Mouse (Mus musculus): ENCODE measurements around the gene Gak. TPM values are rescaled to one million over a fixed set of nuclear protein-coding genes. Genes with fewer than 3 reads are reported as not detected.
A peak's percentile ranks its signal among the peaks of the same experiment; 100 is the strongest.
"Not testable (repeated sequence)": the region's sequence is repeated elsewhere in the genome, so short reads cannot be mapped to it uniquely, and the experiment has no call there.

The Gak gene
- polyA plus RNA-seq, 1 experiment from 2014 or later, result 115 TPM

GRCm38 (mm10) chr5:108648937-108649576 is 19.5 kb upstream of the Gak start:
- Histone ChIP-seq H3K79me2 (ENCODE audit: inconsistent target) (no peaks in the 10 kb centered on the region), H3K4me3 (ENCODE audit: inconsistent target) (no peak overlapping the region), H3K27ac (no peak overlapping the region), H3K36me3 (ENCODE audit: inconsistent target) (peaks cover 85% of the 10 kb centered on the region)
- 91% methylated on average over 11 of the region's 11 CpGs for WGBS (ENCODE audit: missing documents)

DNA sequence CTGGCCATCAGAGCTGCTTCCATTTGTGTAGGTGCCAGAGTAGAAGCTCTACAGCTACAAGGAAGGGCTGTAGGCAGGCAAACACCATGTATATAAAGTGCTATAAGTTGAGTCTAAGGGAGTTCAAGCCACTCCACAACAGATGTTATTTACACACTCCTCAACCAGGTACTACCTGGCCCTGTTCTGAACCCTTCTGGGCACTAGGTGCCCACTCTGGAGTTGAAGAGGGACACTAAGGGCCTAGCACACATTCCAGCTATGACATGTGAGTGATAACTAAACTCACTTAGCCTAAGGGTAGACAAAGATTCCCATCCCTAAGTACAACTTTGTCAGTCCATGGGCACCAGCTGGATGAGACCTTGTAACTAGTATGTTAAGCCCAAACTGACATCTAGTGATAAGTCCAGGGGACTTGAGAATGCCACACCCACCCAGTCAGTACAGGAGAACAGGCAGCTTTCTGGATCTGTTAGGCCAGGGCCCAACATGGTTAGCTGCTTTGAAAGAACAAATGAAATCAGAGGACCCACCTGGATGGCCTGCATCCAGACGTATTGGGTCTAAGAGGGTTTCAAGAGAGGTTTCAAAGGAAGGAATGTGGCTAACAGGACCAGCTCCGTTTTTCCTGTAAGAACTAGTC is 18.4 kb upstream of the Gak start:
- H3K79me2 ChIP-seq (ENCODE audit: inconsistent target), result no peaks in the 10 kb centered on the region
- H3K36me3 ChIP-seq (ENCODE audit: inconsistent target), result peaks cover 85% of the 10 kb centered on the region
- H3K4me3 ChIP-seq (ENCODE audit: inconsistent target), result no peak overlapping the region
- 100% methylated on average over 2 of the region's 2 CpGs for WGBS (ENCODE audit: missing documents)
- H3K27ac ChIP-seq, result no peak overlapping the region

GRCm38 (mm10) chr5:108647311-108647710 is 17.8 kb upstream of the Gak start:
- no peak overlapping the region for H3K4me3 ChIP-seq (ENCODE audit: inconsistent target)
- H3K79me2 ChIP-seq (ENCODE audit: inconsistent target), result no peaks in the 10 kb centered on the region
- no peak overlapping the region for H3K27ac ChIP-seq
- H3K36me3 ChIP-seq (ENCODE audit: inconsistent target), result peaks cover 85% of the 10 kb centered on the region
- WGBS (ENCODE audit: missing documents), result 81% methylated on average over 2 of the region's 2 CpGs

DNA sequence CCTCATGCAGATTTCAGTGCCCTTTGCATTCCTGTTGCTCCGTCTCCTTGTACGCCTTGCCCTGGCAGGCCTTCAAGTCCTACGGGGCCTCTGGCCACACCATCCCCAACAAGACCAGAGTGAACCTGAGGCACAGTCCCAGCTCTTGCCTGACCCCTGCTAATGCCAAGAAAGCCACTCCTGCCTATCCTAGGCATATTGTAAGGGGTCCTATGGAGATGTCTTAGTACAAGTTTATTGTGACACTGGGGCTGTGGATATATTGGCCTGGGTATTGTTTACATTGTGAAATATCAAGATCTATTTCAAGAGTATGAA is 16.7 kb upstream of the Gak start:
- Histone ChIP-seq H3K27ac (no peak overlapping the region), H3K79me2 (ENCODE audit: inconsistent target) (no peaks in the 10 kb centered on the region), H3K36me3 (ENCODE audit: inconsistent target) (peaks cover 89% of the 10 kb centered on the region), H3K4me3 (ENCODE audit: inconsistent target) (no peak overlapping the region)
- 88% methylated on average over 3 of the region's 3 CpGs for WGBS (ENCODE audit: missing documents)

- H3K36me3 ChIP-seq (ENCODE audit: inconsistent target), result peaks cover 89% of the 10 kb centered on the region
- no peak overlapping the region for H3K4me3 ChIP-seq (ENCODE audit: inconsistent target)
- H3K79me2 ChIP-seq (ENCODE audit: inconsistent target), result no peaks in the 10 kb centered on the region
- no peak overlapping the region for H3K27ac ChIP-seq
- 88% methylated on average over 9 of the region's 9 CpGs for WGBS (ENCODE audit: missing documents)
Observed at GRCm38 (mm10) chr5:108645651-108646342, 16.2 kb upstream of the Gak start.

DNA sequence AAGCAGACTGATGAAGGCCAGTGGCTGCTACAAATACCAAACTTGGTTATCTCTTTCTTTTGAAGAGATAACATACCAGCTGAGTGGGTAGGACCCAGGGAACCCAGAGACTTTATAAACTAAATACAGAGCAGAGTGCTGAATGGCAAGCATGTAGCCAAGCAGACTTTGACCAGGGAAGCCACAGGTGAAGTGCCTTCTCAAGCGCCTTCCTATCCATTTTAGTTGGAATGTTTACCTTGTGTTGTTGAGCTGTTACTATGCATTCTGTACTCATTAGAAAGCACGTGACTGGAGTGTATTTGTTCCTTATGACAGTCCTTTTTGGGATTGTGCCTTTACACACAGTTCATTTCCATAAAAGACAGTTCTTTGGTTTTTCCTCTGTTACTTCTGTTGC is 14.1 kb upstream of the Gak start:
- no peak overlapping the region for H3K4me3 ChIP-seq (ENCODE audit: inconsistent target)
- no peaks in the 10 kb centered on the region for H3K79me2 ChIP-seq (ENCODE audit: inconsistent target)
- 100% methylated on average over 2 of the region's 2 CpGs for WGBS (ENCODE audit: missing documents)
- H3K27ac ChIP-seq, result no peak overlapping the region
- H3K36me3 ChIP-seq (ENCODE audit: inconsistent target), result peaks cover 68% of the 10 kb centered on the region

DNA sequence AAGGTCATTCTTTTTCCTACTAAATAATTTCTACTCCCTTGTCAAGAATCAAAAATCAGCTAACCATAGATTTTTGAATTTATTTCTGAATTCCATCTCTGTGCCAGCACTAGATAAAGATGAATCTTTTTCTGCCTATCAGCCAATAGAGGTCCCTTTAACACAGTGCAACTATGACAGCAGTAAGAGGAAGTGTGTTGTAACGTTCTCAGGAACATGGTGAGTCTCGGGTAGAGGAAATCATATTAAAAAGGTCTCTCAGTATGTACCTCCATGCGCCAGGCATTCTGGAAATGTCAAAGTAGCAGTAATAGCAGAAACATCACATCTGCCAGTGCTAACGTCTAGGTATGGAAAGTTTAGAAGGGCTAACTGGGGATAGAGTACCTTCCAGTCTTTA is 6.6 kb upstream of the Gak start:
- no peaks in the 10 kb centered on the region; the same call in 1 of the 2 replicates for H3K79me2 ChIP-seq (ENCODE audit: inconsistent target)
- H3K27ac ChIP-seq, result no peak overlapping the region
- H3K36me3 ChIP-seq (ENCODE audit: inconsistent target), result no peaks in the 10 kb centered on the region
- H3K4me3 ChIP-seq (ENCODE audit: inconsistent target), result no peak overlapping the region
- 8% methylated on average over 4 of the region's 4 CpGs for WGBS (ENCODE audit: missing documents)

DNA sequence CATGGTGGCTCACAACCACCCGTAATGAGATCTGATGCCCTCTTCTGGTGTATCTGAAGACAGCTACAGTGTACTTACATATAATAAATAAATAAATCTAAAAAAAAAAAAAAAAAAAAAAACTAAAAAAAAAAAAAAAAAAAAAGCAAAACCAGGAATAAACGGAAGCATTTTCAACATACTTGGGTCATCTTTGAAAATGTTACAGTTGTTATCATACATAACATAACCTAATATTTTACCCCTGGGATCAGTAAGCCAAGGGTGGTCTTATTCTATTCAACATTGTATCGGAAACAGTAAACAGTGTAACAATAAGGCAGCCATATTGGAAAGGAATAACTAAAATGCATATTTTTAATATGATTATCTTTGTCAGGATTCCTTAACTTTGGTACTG is 4.5 kb upstream of the Gak start:
- H3K27ac ChIP-seq; H3K4me3 ChIP-seq (ENCODE audit: inconsistent target); H3K36me3 ChIP-seq (ENCODE audit: inconsistent target): not testable (repeated sequence)
- WGBS (ENCODE audit: missing documents), result 93% methylated on average over 2 of the region's 3 CpGs
- H3K79me2 ChIP-seq (ENCODE audit: inconsistent target), result peaks cover 13% of the 10 kb centered on the region

- H3K36me3 ChIP-seq (ENCODE audit: inconsistent target), result no peaks in the 10 kb centered on the region
- no peak overlapping the region for H3K27ac ChIP-seq
- WGBS (ENCODE audit: missing documents), result 100% methylated on average over 1 of the region's 4 CpGs
- H3K79me2 ChIP-seq (ENCODE audit: inconsistent target), result peaks cover 17% of the 10 kb centered on the region
- H3K4me3 ChIP-seq (ENCODE audit: inconsistent target), result no peak overlapping the region
Observed at GRCm38 (mm10) chr5:108633676-108634075, 4.1 kb upstream of the Gak start.

DNA sequence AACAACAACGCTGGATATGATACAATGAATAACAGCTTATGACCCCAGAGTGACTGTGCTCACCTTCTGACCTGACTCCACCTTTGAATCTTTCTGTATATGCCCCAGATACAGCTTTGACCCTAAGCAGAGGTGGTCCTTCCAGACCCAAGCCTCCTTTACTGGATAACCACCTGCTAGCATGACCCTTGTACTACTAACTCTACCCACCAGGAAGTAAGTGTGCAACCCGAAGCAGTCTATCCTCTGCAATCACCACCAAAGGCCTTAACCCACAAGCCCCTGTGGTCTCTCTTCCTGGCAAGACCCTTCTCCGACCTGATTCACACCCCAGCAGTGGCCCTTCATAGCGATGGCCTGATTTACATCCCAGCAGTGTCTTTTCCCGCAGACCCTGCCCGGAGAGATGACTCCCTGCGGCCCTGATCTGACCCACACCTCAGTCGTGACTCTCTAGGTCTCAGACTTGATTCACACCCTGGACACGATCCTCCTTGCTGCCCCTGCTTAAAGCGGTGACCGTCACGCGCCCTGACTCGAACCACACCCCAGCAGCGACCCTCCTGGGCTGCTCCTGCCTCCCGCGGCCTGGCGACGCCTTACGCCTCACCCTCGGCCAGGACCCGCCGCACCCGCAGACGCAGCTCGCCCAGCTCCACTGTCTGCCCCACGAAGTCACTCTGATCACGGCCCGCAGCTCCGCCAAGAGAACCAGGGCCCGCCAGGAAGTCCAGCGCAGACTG is 493 bp downstream of the Gak start:
- H3K36me3 ChIP-seq (ENCODE audit: inconsistent target), result peaks cover 10% of the 10 kb centered on the region
- peaks cover 63% of the 10 kb centered on the region for H3K79me2 ChIP-seq (ENCODE audit: inconsistent target)
- 1% methylated on average over 32 of the region's 32 CpGs for WGBS (ENCODE audit: missing documents)
- peak overlapping the region; percentile 82 for H3K27ac ChIP-seq
- H3K4me3 ChIP-seq (ENCODE audit: inconsistent target), result peak overlapping the region; percentile 96

DNA sequence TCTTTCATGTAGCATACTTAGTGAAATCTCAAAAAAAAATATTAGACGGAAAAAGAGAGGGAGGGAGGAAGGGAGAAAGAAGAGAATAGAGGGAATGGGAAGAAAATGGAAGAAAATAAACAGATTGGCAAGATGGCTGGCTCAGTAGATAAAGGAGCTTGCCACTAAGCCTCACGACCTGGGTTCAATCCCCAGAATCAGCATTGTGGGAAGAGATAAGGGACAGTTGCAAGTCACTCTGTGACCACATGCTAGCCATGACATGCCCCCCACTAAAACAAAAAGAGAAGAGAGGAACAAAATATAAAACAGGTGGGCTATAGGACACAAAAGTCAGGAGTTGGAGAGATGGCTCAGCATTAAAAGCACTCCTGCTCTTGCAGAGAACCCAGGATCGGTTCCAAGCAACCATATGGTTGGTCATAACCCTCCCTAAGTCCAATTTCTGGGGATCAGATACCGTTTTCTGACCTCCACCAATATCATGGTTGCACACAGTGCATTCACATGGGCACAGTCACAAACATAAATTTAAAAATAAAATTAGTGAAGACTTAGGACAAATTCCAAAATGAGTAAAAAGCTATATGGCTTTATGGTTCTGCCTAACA is 3.4 kb downstream of the Gak start:
- H3K4me3 ChIP-seq (ENCODE audit: inconsistent target), result no peak overlapping the region
- H3K27ac ChIP-seq, result peak overlapping the region; percentile 17
- 86% methylated on average over 4 of the region's 4 CpGs for WGBS (ENCODE audit: missing documents)
- peaks cover 92% of the 10 kb centered on the region for H3K79me2 ChIP-seq (ENCODE audit: inconsistent target)
- H3K36me3 ChIP-seq (ENCODE audit: inconsistent target), result peaks cover 39% of the 10 kb centered on the region

GRCm38 (mm10) chr5:108621870-108622269 is 7.7 kb downstream of the Gak start:
- Histone ChIP-seq H3K36me3 (ENCODE audit: inconsistent target) (peaks cover 60% of the 10 kb centered on the region), H3K79me2 (ENCODE audit: inconsistent target) (peaks cover 100% of the 10 kb centered on the region), H3K4me3 (ENCODE audit: inconsistent target) (no peak overlapping the region), H3K27ac (no peak overlapping the region)
- 100% methylated on average over 2 of the region's 2 CpGs for WGBS (ENCODE audit: missing documents)

GRCm38 (mm10) chr5:108610426-108610825 is 19.1 kb downstream of the Gak start:
- H3K36me3 ChIP-seq (ENCODE audit: inconsistent target), result peaks cover 96% of the 10 kb centered on the region

DNA sequence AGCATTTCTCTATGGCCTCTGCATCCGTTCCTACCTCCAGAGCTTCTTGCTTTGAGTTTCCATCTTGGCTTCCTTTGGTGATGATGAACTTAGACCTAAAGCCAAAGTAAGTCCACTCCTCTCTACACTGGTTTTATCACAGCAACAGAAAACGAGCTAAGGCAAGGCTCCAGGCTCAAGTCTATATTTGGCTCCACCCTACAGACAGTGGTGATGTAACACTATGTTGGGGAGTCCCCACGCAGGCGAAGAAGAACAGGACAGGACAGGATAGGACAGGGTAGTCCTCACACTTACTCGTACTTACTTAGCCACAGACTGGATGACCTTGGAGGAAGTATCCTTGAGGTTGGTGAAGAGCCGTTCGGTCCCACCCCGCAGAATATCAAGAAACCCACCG is 27.0 kb downstream of the Gak start:
- Histone ChIP-seq H3K4me3 (ENCODE audit: inconsistent target) (no peak overlapping the region), H3K27ac (no peak overlapping the region), H3K36me3 (ENCODE audit: inconsistent target) (peaks cover 99% of the 10 kb centered on the region), H3K79me2 (ENCODE audit: inconsistent target) (no peaks in the 10 kb centered on the region; the same call in 1 of the 2 replicates)
- WGBS (ENCODE audit: missing documents), result 77% methylated on average over 9 of the region's 9 CpGs

More at GRCm38 (mm10) chr5:108610426-108610825, 19.1 kb downstream of the Gak start:
- H3K79me2 ChIP-seq (ENCODE audit: inconsistent target), result peaks cover 36% of the 10 kb centered on the region
- WGBS (ENCODE audit: missing documents), result 100% methylated on average over 1 of the region's 1 CpGs
- H3K27ac ChIP-seq, result no peak overlapping the region
- no peak overlapping the region for H3K4me3 ChIP-seq (ENCODE audit: inconsistent target)

Measured in macrophage (primary cell).